Mouse (Mus musculus): ENCODE measurements around the gene Pik3cg. TPM values are rescaled to one million over a fixed set of nuclear protein-coding genes. Genes with fewer than 3 reads are reported as not detected.
"Not testable (repeated sequence)": the region's sequence is repeated elsewhere in the genome, so short reads cannot be mapped to it uniquely, and the experiment has no call there.

The Pik3cg gene
- total RNA-seq (2021) = 1 to 10 TPM; 1.2 to 2.2 TPM
- long read RNA-seq, experiment 1 = 0 reads
- long read RNA-seq, experiment 2 = 0 reads

- peak; percentile 43 to 51 for DNase-seq
Measured at GRCm38 (mm10) chr12:32207948-32208891, at the start of gene Pik3cg. TSS of gene Pik3cg (minus strand) at chr12:32208659.

- no peak for DNase-seq
Measured at GRCm38 (mm10) chr12:32248483-32248882, 40.0 kb upstream of the Pik3cg start.

GRCm38 (mm10) chr12:32245566-32246233 is 37.2 kb upstream of the Pik3cg start:
- peak in 1 of 2 experiments; percentile 36 for DNase-seq

GRCm38 (mm10) chr12:32243586-32243985 is 35.1 kb upstream of the Pik3cg start:
- no peak for DNase-seq

GRCm38 (mm10) chr12:32239134-32239533 is 30.7 kb upstream of the Pik3cg start:
- not testable (repeated sequence) for DNase-seq

- peak in 1 of 2 experiments; percentile 23 for DNase-seq
Measured at GRCm38 (mm10) chr12:32238433-32238832, 30.0 kb upstream of the Pik3cg start.

GRCm38 (mm10) chr12:32237839-32238238 is 29.4 kb upstream of the Pik3cg start:
- DNase-seq = no peak

GRCm38 (mm10) chr12:32237139-32237538 is 28.7 kb upstream of the Pik3cg start:
- no peak for DNase-seq

- no peak for DNase-seq
Measured at GRCm38 (mm10) chr12:32236450-32236849, 28.0 kb upstream of the Pik3cg start.

- DNase-seq = no peak
Measured at GRCm38 (mm10) chr12:32233871-32234270, 25.4 kb upstream of the Pik3cg start.

GRCm38 (mm10) chr12:32231398-32231797 is 22.9 kb upstream of the Pik3cg start:
- no peak for DNase-seq

GRCm38 (mm10) chr12:32223629-32224028 is 15.2 kb upstream of the Pik3cg start:
- no peak for DNase-seq

GRCm38 (mm10) chr12:32222758-32223385 is 14.4 kb upstream of the Pik3cg start:
- DNase-seq = no peak

GRCm38 (mm10) chr12:32220387-32220786 is 11.9 kb upstream of the Pik3cg start:
- no peak for DNase-seq

- DNase-seq = peak in 1 of 2 experiments; percentile 29
Measured at GRCm38 (mm10) chr12:32215143-32215542, 6.7 kb upstream of the Pik3cg start.

- peak in 1 of 2 experiments; percentile 19 for DNase-seq
Measured at GRCm38 (mm10) chr12:32212702-32213101, 4.2 kb upstream of the Pik3cg start.

GRCm38 (mm10) chr12:32212156-32212555 is 3.7 kb upstream of the Pik3cg start:
- no peak for DNase-seq

- DNase-seq = no peak
Measured at GRCm38 (mm10) chr12:32211257-32211656, 2.8 kb upstream of the Pik3cg start.

- no peak for DNase-seq
Measured at GRCm38 (mm10) chr12:32208951-32209350, 492 bp upstream of the Pik3cg start.

GRCm38 (mm10) chr12:32207141-32207540 is 1.3 kb downstream of the Pik3cg start:
- DNase-seq = no peak

- DNase-seq = no peak
Measured at GRCm38 (mm10) chr12:32203695-32204094, 4.8 kb downstream of the Pik3cg start.

- no peak for DNase-seq
Measured at GRCm38 (mm10) chr12:32202583-32202982, 5.9 kb downstream of the Pik3cg start.

GRCm38 (mm10) chr12:32201932-32202331 is 6.5 kb downstream of the Pik3cg start:
- DNase-seq = no peak

Measured in heart, adult 18-20 months (tissue).